Mouse (Mus musculus): ENCODE results near the gene Herc3. TPM values are rescaled to one million over a fixed set of nuclear protein-coding genes. Genes with fewer than 3 reads are reported as not detected.
A peak's percentile ranks its signal among the peaks of the same experiment; 100 is the strongest.

Gene Herc3
- total RNA-seq, 1 experiment: 14.9 TPM

- H3K4me3 ChIP-seq (ENCODE audit: insufficient read depth in 1 of 2, low read depth in 1 of 2, low read length in 2 of 2, poor library complexity in 1 of 2, severe bottlenecking in 1 of 2): no peak overlapping the region
- H3K4me1 ChIP-seq (ENCODE audit: control insufficient read depth in 2 of 2, insufficient read depth in 2 of 2, low read length in 2 of 2, poor library complexity in 1 of 2): no peaks in the 10 kb centered on the region
- no peak overlapping the region for H3K9ac ChIP-seq (ENCODE audit: insufficient read depth, low read depth, low read length, poor library complexity, severe bottlenecking)
- DNase-seq (ENCODE audit: low read depth, low spot score): no peak
- in situ Hi-C loops (cut with MboI; ENCODE audit: low sequenced_read_pairs in 2 of 2, unreplicated experiment in 2 of 2): no loop called here
- H3K27ac ChIP-seq (ENCODE audit: insufficient read depth, low read depth, low read length, poor library complexity, severe bottlenecking): no peak overlapping the region
- no peaks in the 10 kb centered on the region for H3K9me3 ChIP-seq (ENCODE audit: control insufficient read depth, insufficient read depth, low read depth, low read length)
- peaks cover 6% of the 10 kb centered on the region for H3K36me3 ChIP-seq (ENCODE audit: control insufficient read depth, insufficient read depth, low read length, poor library complexity, severe bottlenecking)
- no peak for TF ChIP-seq ZNF384 (IDR thresholded peaks at IDR 0.05; ENCODE audit: low read depth, low read length)
- TF ChIP-seq HCFC1 (IDR thresholded peaks at IDR 0.05; ENCODE audit: borderline replicate concordance, insufficient read depth, low read length): no peak
- TF ChIP-seq CHD2 (IDR thresholded peaks at IDR 0.05; ENCODE audit: low read depth, low read length): no peak
Observed at GRCm38 (mm10) chr6:58879987-58880386, 48.7 kb downstream of the Herc3 start.

- H3K27ac ChIP-seq (ENCODE audit: insufficient read depth, low read depth, low read length, poor library complexity, severe bottlenecking): 0 out of 2 replicates have a peak overlapping the region, but pooled peaks have one; percentile 10
- peaks cover 6% of the 10 kb centered on the region; the same call in 1 of the 2 replicates for H3K36me3 ChIP-seq (ENCODE audit: control insufficient read depth, insufficient read depth, low read length, poor library complexity, severe bottlenecking)
- H3K9ac ChIP-seq (ENCODE audit: insufficient read depth, low read depth, low read length, poor library complexity, severe bottlenecking): no peak overlapping the region
- no peaks in the 10 kb centered on the region for H3K4me1 ChIP-seq (ENCODE audit: control insufficient read depth in 2 of 2, insufficient read depth in 2 of 2, low read length in 2 of 2, poor library complexity in 1 of 2)
- H3K4me3 ChIP-seq (ENCODE audit: insufficient read depth in 1 of 2, low read depth in 1 of 2, low read length in 2 of 2, poor library complexity in 1 of 2, severe bottlenecking in 1 of 2): no peak overlapping the region
- TF ChIP-seq MAFK (IDR thresholded peaks at IDR 0.05; ENCODE audit: insufficient read depth, low read depth, low read length): no peak
- no peak for TF ChIP-seq ZC3H11A (IDR thresholded peaks at IDR 0.05; ENCODE audit: borderline replicate concordance, low read depth, low read length)
- no peak for TF ChIP-seq CHD2 (IDR thresholded peaks at IDR 0.05; ENCODE audit: low read depth, low read length)
- no peak for TF ChIP-seq HCFC1 (IDR thresholded peaks at IDR 0.05; ENCODE audit: borderline replicate concordance, insufficient read depth, low read length)
- no peak for TF ChIP-seq ZNF384 (IDR thresholded peaks at IDR 0.05; ENCODE audit: low read depth, low read length)
- in situ Hi-C loops (cut with MboI; ENCODE audit: low sequenced_read_pairs in 2 of 2, unreplicated experiment in 2 of 2): no loop called here
- no peak for DNase-seq (ENCODE audit: low read depth, low spot score)
- no peaks in the 10 kb centered on the region for H3K9me3 ChIP-seq (ENCODE audit: control insufficient read depth, insufficient read depth, low read depth, low read length)
Observed at GRCm38 (mm10) chr6:58880861-58881260, 49.6 kb downstream of the Herc3 start.

GRCm38 (mm10) chr6:58881363-58881762 lies 50.1 kb downstream of the Herc3 start:
- H3K4me3 ChIP-seq (ENCODE audit: insufficient read depth in 1 of 2, low read depth in 1 of 2, low read length in 2 of 2, poor library complexity in 1 of 2, severe bottlenecking in 1 of 2): no peak overlapping the region
- no peak overlapping the region for H3K27ac ChIP-seq (ENCODE audit: insufficient read depth, low read depth, low read length, poor library complexity, severe bottlenecking)
- DNase-seq (ENCODE audit: low read depth, low spot score): no peak
- H3K9ac ChIP-seq (ENCODE audit: insufficient read depth, low read depth, low read length, poor library complexity, severe bottlenecking): no peak overlapping the region
- no peaks in the 10 kb centered on the region for H3K4me1 ChIP-seq (ENCODE audit: control insufficient read depth in 2 of 2, insufficient read depth in 2 of 2, low read length in 2 of 2, poor library complexity in 1 of 2)
- H3K9me3 ChIP-seq (ENCODE audit: control insufficient read depth, insufficient read depth, low read depth, low read length): no peaks in the 10 kb centered on the region
- peaks cover 6% of the 10 kb centered on the region; the same call in 1 of the 2 replicates for H3K36me3 ChIP-seq (ENCODE audit: control insufficient read depth, insufficient read depth, low read length, poor library complexity, severe bottlenecking)
- in situ Hi-C loops (cut with MboI; ENCODE audit: low sequenced_read_pairs in 2 of 2, unreplicated experiment in 2 of 2): no loop called here
- no peak for TF ChIP-seq CHD2 (IDR thresholded peaks at IDR 0.05; ENCODE audit: low read depth, low read length)
- no peak for TF ChIP-seq ZNF384 (IDR thresholded peaks at IDR 0.05; ENCODE audit: low read depth, low read length)
- no peak for TF ChIP-seq ZC3H11A (IDR thresholded peaks at IDR 0.05; ENCODE audit: borderline replicate concordance, low read depth, low read length)
- no peak for TF ChIP-seq MAFK (IDR thresholded peaks at IDR 0.05; ENCODE audit: insufficient read depth, low read depth, low read length)
- no peak for TF ChIP-seq HCFC1 (IDR thresholded peaks at IDR 0.05; ENCODE audit: borderline replicate concordance, insufficient read depth, low read length)

GRCm38 (mm10) chr6:58882271-58882670 lies 51.0 kb downstream of the Herc3 start:
- no peak overlapping the region for H3K27ac ChIP-seq (ENCODE audit: insufficient read depth, low read depth, low read length, poor library complexity, severe bottlenecking)
- TF ChIP-seq ZNF384 (IDR thresholded peaks at IDR 0.05; ENCODE audit: low read depth, low read length) (no peak), CHD2 (IDR thresholded peaks at IDR 0.05; ENCODE audit: low read depth, low read length) (no peak), MAFK (IDR thresholded peaks at IDR 0.05; ENCODE audit: insufficient read depth, low read depth, low read length) (peak; percentile 46; the same call in 1 of the 2 replicates), ZC3H11A (IDR thresholded peaks at IDR 0.05; ENCODE audit: borderline replicate concordance, low read depth, low read length) (no peak), HCFC1 (IDR thresholded peaks at IDR 0.05; ENCODE audit: borderline replicate concordance, insufficient read depth, low read length) (no peak)
- no peaks in the 10 kb centered on the region for H3K4me1 ChIP-seq (ENCODE audit: control insufficient read depth in 2 of 2, insufficient read depth in 2 of 2, low read length in 2 of 2, poor library complexity in 1 of 2)
- no peak overlapping the region for H3K4me3 ChIP-seq (ENCODE audit: insufficient read depth in 1 of 2, low read depth in 1 of 2, low read length in 2 of 2, poor library complexity in 1 of 2, severe bottlenecking in 1 of 2)
- DNase-seq (ENCODE audit: low read depth, low spot score): no peak
- peaks cover 6% of the 10 kb centered on the region; the same call in 1 of the 2 replicates for H3K36me3 ChIP-seq (ENCODE audit: control insufficient read depth, insufficient read depth, low read length, poor library complexity, severe bottlenecking)
- H3K9me3 ChIP-seq (ENCODE audit: control insufficient read depth, insufficient read depth, low read depth, low read length): no peaks in the 10 kb centered on the region
- in situ Hi-C loops (cut with MboI; ENCODE audit: low sequenced_read_pairs in 2 of 2, unreplicated experiment in 2 of 2): no loop called here
- H3K9ac ChIP-seq (ENCODE audit: insufficient read depth, low read depth, low read length, poor library complexity, severe bottlenecking): no peak overlapping the region

GRCm38 (mm10) chr6:58889917-58890316 lies 58.7 kb downstream of the Herc3 start:
- TF ChIP-seq MAFK (IDR thresholded peaks at IDR 0.05; ENCODE audit: insufficient read depth, low read depth, low read length) (no peak), HCFC1 (IDR thresholded peaks at IDR 0.05; ENCODE audit: borderline replicate concordance, insufficient read depth, low read length) (no peak), ZNF384 (IDR thresholded peaks at IDR 0.05; ENCODE audit: low read depth, low read length) (no peak), CHD2 (IDR thresholded peaks at IDR 0.05; ENCODE audit: low read depth, low read length) (no peak), ZC3H11A (IDR thresholded peaks at IDR 0.05; ENCODE audit: borderline replicate concordance, low read depth, low read length) (no peak)
- Histone ChIP-seq H3K4me1 (ENCODE audit: control insufficient read depth in 2 of 2, insufficient read depth in 2 of 2, low read length in 2 of 2, poor library complexity in 1 of 2) (no peaks in the 10 kb centered on the region), H3K4me3 (ENCODE audit: insufficient read depth in 1 of 2, low read depth in 1 of 2, low read length in 2 of 2, poor library complexity in 1 of 2, severe bottlenecking in 1 of 2) (no peak overlapping the region), H3K9ac (ENCODE audit: insufficient read depth, low read depth, low read length, poor library complexity, severe bottlenecking) (no peak overlapping the region), H3K36me3 (ENCODE audit: control insufficient read depth, insufficient read depth, low read length, poor library complexity, severe bottlenecking) (peaks cover 3% of the 10 kb centered on the region), H3K9me3 (ENCODE audit: control insufficient read depth, insufficient read depth, low read depth, low read length) (no peaks in the 10 kb centered on the region), H3K27ac (ENCODE audit: insufficient read depth, low read depth, low read length, poor library complexity, severe bottlenecking) (no peak overlapping the region)
- no peak for DNase-seq (ENCODE audit: low read depth, low spot score)
- in situ Hi-C loops (cut with MboI; ENCODE audit: low sequenced_read_pairs in 2 of 2, unreplicated experiment in 2 of 2): no loop called here
